Mouse (Mus musculus): Measurements from ENCODE around the gene Agt.

DNA sequence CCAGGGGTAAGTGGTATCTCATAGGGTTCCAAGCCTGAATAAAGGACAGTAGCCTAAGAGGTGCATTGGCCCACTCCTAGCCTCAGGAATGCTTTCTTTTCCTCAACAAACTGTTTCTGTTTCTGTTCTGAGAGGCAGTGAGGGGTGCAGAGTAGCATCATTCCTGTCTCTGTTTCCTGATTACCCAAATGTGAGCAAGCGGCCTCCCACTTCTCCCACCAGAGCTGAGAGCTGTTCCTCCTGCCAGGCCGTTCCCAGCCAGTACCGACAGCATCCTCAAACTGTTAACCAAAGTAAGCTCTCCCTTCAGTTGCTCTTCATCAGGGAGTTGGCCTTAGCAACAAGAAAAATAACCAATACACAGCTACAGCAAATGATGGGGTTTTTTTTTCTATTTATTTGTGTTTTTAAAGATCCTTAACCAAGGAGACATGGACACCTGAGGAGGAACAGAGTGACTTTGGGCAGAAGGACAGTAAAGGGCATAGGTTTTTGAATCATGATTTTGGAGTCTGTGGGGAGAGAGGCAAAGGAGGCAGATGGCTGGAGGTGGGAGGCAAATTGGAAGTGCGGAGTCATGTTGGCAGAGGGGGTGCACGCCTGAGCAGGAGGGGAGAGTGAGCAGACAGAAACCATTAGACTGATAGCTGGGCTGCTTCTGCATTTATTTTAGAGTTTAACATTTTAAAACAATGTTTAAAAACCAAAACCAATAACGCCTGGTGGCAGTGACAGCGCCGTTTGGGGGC, 61.8 kb downstream of the Agt start:
- TF ChIP-seq CTCF (IDR thresholded peaks at IDR 0.05; ENCODE audit: extremely low read depth, insufficient read depth, insufficient read length, insufficient replicate concordance) (no peak), POLR2A (IDR thresholded peaks at IDR 0.05; ENCODE audit: low read depth, low read length) (no peak)

Data from spleen, adult 2 months (tissue).